Mouse (Mus musculus) brain, embryonic 14.5 days (tissue): ENCODE measurements around the gene Pex6.

ENCODE experiments used
- CTCF ChIP-seq: fragments of 200-500 bp; IDR thresholded peaks from 2 replicates; pipeline ENCODE4 v1.5.1; 2012; ENCODE audit warnings: inconsistent platforms, mild to moderate bottlenecking, moderate library complexity, borderline replicate concordance; ENCODE audit not compliant: insufficient read depth, insufficient read length; ENCODE audit errors: extremely low read depth
- POLR2A ChIP-seq: fragments of 200-500 bp; IDR thresholded peaks from 2 replicates; pipeline ENCODE4 v1.6.1; 2012; ENCODE audit warnings: mild to moderate bottlenecking, inconsistent platforms, borderline replicate concordance; ENCODE audit not compliant: poor library complexity, insufficient read depth, insufficient read length, severe bottlenecking; ENCODE audit errors: extremely low read depth

GRCm38 (mm10) chr17:46685913-46686312, 25.4 kb upstream of the Pex6 start:
- TF ChIP-seq POLR2A, result no peak
- no peak for TF ChIP-seq CTCF
